Mouse (Mus musculus) lung, adult 2 months (tissue): ENCODE results near the gene Spcs2.

Experiments
- CTCF ChIP-seq: fragments of 200-500 bp; IDR thresholded peaks from 2 replicates; pipeline ENCODE4 v1.5.1; 2011; ENCODE audit warnings: mild to moderate bottlenecking, low read length, control low read depth; ENCODE audit not compliant: insufficient read depth
- POLR2A ChIP-seq: fragments of 200-500 bp; IDR thresholded peaks from 2 replicates; pipeline ENCODE4 v1.6.1; 2011; ENCODE audit warnings: low read depth, mild to moderate bottlenecking, control low read depth, low read length, borderline replicate concordance; ENCODE audit errors: extremely low read depth

DNA sequence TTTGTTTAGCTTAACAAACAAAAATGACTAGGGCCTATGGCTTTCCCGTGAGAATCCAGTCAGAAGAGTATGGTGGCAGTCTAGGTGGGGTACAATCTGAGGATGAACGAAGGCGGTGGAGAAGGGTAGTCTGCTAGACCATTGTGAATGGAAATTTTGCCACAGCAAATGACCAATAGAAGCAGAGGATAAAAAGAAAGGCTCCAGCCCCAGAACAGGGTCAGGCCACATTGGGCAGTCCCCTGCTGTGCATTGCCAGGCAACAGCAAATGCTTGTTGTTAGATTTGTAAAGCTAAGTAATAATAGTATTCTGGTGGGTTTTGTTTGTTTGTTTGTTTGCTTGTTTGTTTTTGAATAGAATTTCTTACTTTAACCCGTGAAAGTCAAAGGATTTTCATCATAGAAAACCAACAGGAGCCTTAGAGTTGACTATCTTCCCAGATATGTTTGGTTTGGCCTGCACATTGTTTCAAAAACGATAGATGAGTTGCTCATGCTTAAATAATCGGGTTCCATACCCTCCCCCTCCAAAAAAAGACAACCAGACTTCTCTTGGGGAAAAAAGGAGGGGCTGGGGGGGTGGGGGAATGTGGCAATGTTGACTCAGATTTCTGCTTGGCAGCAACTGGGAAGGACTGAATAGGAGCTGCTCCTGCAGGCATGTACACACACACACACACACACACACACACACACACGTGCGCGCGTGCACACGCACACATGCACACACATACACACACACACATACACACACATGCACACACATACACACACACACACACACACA is 1.2 kb upstream of the Spcs2 start:
- TF ChIP-seq CTCF (no peak), POLR2A (no peak)
